Mouse (Mus musculus) liver, adult 2 months (tissue): ENCODE measurements around the gene Polr3b.

Source experiments
- CTCF ChIP-seq: fragments of 200-500 bp; IDR thresholded peaks from 2 replicates; pipeline ENCODE4 v1.5.1; 2011; ENCODE audit warnings: low read depth, low read length, control low read depth
- POLR2A ChIP-seq: fragments of 200-500 bp; IDR thresholded peaks from 2 replicates; pipeline ENCODE4 v1.6.1; 2011; ENCODE audit warnings: low read length, control low read depth; ENCODE audit not compliant: insufficient read depth; ENCODE audit errors: extremely low read depth

- TF ChIP-seq CTCF (no peak), POLR2A (no peak)
Observed at GRCm38 (mm10) chr10:84754851-84755785, 133.0 kb downstream of the Polr3b start.
